Mouse (Mus musculus) regulatory T cell (primary cell): ENCODE results near the gene Plin1.

ENCODE experiments used
- in situ Hi-C: fragments of 300-600 bp; cut with MboI, MseI; formaldehyde crosslinking; loops from one replicate; pipeline ENCODE4 v1.15.1; 2025; ENCODE audit warnings: high pct_unique_total_duplicates

Gene Plin1

DNA sequence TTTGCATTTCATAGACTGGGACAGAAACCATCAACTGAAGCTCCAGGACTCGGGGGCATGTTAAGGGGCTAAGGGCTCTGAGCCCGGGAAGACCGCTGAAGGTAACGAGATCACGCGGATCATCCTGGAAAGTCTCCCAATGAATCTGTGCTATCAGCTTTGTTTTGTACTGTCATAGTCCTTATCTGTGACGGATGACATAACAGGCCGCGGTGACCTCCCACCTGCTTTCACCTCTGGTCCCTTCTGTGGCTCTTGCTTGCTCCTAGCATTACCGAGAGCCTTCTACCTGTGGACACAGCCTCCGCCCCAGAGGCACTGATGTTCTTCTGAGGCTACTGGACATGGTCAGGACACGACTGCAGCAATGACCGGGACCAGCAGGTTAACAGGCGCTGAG is 3.8 kb upstream of the Plin1 start:
- in situ Hi-C loops = no loop called here

DNA sequence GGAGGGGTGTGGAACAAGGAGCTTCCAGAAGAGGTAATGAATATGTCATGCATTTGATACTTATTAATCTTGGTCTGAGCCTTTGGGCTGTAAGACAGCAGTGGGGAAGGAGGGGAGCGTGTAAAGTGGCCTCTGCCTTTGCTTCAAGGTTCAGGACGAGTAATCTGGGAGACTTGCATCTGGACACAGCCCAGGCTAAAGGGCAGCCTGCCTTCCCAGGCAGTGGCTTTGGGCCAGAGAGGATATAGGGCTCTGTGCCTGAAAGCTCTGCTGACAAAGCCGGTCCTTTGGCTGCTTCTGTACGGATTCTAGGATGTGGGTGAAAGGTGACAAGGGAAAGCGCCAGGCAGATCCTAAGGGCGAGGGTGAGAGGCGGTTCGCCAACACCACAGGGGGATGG is 1.9 kb upstream of the Plin1 start:
- in situ Hi-C loops = no loop called here

DNA sequence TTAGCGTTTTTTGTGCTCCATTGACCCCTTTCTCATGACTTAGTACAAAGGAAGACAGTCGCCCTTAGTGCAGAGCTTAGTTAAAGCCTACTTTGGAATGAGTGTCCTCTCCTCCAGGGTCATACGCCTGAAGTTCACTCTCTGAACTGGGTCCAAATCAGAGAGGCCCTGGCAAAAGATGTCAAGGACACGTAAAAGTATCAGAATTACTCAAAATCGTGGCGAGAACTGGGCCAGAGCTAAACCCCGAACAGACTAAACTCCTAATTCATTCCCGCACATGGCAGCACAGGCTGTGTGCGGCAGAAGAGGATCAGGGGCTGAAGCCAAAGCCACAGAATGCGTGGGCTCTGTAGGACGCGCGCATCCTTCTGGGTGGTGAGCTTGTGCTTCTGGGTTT is 1.3 kb downstream of the Plin1 start:
- in situ Hi-C loops = no loop called here

DNA sequence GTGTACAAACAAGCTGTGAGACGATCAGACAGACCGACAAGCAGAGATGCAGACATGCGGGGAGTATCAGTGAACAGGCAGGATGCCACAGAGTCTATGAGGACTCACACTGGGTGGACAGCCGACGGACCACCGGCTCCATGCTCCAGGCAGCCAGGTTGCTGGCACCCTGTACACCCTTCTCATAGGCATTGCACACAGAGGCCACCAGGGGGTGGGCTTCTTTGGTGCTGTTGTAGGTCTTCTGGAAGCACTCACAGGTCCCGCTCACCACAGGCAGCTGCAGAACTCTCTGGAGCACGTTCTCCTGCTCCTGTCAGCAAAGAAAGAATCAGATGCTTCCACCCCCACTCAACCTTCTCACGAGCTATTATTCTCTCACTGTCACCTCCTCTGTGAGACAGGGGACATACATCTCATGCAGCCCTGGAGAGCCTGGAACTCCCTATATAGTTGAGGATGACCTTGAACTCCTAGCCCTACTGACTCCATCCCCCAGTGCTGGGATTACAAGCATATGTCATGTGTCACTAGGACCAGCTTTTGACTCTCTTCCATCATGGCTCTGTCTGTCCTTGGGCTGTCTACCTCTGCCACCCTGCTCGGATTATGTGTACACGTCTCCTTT is 2.8 kb downstream of the Plin1 start:
- in situ Hi-C loops = no loop called here

DNA sequence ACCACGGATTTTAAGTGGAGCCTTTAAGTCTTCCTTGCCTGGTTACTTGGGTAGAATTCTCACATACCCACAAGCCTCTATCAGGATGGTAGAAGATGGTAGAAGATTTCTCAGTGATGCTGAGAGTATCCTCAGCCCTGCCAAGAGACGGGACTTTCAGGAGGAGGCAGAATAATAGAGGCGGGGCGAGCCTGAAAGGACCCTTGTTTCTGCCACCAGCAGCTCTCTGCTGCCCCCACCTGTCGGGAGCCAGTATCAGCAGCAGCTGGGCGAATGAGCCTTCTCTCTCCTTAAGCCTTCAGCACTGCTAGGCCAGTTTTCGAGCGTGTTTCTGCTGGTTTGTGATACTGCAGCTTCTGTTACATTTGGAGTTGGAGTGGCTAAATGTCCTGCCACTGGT is 3.5 kb downstream of the Plin1 start:
- in situ Hi-C loops = no loop called here

DNA sequence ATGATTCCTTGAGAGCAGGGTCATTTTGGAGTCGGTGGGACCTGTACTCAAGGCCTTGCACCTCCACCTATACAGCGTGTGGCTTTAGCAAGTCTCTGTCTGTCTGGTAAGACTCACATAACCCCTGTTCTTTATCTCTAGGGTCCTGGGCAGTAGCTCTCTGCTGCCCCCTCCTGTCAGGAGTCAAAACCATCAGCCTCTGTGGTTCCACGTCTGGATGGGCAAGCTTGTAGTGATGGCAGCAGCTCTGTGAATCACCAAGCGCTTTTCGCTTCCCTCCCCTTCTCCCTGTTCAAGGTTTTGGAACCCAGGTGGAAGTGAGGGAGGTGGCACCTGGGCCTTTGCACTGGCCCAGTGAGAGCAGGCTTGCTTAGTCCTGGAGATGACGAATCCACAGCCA is 4.5 kb downstream of the Plin1 start:
- in situ Hi-C loops = no loop called here

DNA sequence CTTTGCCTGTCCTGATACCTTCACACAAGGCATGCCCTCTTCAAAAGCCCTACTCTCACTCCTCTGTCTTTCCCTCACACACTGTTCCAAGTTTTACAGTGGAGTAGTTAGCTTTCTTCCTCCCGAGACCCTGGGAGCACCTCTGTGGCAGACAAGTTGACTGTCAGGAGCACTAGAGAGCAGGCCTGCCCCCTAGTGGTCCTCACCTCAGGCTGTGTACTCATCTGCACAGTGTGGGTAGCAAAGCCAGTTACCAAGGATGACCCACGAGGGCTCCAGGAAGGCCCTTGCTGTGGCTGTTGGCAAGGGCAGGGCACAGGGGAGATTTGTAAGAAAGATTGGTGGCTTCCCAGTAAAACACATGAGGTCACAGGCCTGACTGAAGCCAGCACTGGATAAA is 5.6 kb downstream of the Plin1 start:
- in situ Hi-C loops = no loop called here

DNA sequence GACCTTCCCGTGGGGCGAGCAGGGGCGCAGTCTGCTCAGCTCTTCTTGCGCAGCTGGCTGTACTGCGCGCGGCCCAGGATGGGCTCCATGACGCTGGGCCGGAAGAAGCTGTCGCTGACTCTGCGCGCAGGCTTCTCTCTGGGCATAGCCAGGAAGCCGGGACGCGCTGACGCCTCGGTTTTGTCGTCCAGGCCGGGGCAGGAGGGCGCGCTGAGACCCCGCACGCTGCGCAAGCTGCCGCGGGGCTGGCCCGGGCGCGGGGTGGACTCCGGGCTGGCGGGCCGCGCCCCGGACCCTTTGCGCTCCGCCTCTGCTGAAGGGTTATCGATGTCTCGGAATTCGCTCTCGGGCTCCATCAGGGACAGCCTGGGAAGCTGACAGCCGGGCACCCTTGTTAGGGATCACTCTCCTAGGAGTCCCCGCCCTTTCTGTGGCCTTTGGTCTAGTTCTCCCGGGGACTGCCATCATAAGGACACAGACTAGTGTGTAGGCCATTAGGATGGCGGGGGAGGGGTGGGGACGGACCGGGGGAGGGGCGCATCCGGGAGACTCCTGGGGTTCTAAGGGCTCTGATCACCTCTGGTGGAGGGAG is 11.2 kb downstream of the Plin1 start:
- in situ Hi-C loops = no loop called here

DNA sequence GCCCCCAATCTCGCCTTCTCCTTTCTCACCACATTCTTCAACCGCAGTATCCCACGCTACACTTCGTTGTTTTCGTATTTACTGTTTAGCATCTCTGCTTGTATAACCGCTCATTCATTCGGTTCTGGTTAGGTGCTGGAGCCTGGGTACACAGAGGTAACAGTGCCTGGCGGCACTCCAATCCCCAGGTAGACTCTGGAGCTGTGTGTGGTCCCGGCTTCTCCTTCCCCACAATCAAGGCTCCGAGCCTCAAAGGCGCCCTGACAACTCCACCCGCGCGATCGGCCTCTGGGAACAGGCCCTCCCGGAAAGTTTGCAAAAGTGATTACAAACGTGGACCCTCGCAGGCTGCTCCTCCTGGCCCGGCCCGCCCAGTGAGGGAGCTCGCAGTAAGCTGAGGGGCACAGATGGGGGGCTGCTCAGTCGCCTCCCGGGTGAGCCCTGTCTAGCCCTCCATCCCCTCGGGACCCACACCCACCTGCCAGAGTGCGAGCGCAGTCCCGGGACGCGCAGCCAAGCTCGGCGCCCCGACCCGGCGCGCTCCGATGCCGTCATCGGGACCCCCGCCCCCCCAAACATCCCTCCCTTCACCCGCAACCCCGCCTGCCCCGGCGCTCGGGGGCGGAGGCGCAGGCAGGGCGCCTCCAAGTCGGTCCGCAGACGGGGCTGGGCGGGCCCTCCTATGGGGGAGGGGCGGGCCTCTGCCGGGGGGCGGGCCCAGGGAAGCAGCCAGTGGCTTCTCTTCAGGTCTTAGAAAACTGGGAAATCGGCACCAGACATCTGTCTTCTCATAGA is 17.3 kb downstream of the Plin1 start, which contains the start of gene Kif7:
Gene Kif7 (minus strand): TSS at position 534 of the 795 bp plus-strand sequence.
- in situ Hi-C loops = no loop called here

DNA sequence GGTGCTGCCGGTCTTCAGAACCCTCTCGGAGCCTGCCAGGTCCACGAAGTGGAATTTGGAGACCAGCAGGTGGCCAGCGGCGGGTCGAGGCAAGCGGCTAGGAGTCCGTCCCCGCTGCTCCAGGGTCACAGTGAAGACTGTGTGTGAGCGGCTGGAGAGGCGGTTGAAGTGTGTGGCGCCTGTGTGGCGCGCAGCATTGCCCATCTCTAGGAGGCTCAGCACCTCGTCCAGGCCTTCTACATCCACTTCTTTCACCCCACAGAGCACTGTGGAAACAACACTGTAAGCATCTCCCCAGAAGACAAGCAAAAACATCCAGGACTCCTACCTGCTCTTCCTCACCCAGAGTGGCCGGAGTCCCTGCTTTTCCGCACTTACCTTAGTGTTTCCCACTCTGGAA is 21.9 kb downstream of the Plin1 start:
- in situ Hi-C loops = no loop called here

DNA sequence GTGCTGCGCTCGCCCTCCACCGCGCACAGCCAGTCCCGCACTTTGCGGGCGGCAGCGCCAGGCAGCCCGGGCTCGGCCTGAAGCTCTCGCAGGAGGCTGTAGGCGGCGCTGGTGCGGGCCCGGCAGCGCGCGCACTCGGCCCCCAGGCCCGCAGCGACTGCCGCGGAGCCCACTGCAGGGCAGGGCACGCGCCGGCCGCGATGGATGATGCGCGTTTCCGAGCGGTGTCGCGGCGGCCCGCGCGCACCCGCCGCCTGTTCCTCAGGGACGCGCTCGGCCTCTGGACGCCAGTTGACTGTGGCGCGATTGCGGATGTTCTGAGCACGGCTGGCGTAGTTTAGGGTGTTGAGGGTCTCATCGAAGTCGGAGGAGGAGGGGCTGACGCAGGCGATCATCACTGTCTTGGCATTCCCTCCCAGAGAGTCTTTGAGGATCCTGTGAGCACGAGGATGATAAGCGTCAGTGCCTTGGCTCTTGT is 22.5 kb downstream of the Plin1 start:
- in situ Hi-C loops = no loop called here

DNA sequence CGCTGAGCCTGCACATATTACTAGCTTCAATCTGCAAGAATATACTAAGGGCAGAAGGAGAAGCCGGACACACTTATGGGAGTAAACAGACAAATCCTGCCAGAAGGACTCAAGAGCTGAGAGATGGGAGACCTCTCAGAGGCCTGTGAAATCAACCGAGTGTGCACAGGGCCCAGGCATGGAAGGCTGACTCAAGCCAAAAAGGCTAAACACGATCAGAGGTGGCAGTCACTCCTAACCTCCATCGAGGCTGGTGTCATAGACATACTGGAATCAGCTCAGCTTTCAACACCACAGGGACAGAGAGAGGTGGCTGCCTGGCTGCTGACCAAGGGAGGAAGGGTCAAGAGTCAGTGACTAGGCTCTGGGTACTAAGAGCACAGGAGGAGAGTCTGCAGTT is 27.5 kb downstream of the Plin1 start:
- in situ Hi-C loops = no loop called here

DNA sequence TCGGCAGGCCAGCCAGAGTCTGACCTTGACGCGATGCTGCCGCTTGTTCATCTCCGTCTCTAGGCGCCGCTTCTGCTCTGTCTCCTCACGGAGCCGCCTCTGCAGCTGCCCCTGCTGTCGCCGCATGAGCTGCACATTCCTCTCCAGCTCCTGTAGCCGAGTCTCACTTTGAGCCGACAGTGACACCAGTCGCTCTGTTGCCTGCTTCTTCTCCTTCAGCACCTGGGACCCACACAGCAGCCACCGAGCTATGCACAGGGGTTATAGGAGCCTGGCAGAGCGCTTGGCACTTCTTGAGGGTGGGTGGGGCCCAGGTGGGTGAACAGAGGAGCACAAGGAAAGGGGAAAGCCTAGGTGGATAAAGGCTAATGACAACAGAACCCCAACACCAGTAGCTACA is 29.9 kb downstream of the Plin1 start:
- in situ Hi-C loops = no loop called here

DNA sequence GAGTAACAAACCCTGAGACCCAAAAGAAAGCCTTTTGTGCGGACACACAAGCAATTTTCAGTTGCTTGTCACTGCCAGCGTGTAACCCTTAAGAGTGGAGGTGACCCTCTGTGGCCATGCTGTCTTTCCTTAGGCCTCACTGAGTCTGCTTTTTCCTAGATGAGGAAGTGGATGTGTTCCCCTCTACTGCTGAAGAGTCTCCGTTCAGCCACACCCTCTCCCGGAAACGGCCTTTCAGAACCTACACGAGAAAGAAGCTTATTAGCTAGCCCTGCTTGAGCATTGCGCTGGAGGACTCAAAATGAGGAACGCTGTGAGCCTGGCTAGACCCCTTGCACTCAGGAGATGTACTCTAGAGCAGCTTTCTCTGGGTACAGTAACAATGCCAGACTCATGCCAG is 36.2 kb downstream of the Plin1 start:
- in situ Hi-C loops = loop anchor here (25.0 kb wide), 2 partner anchors 816 to 1091 kb away; no protein-coding TSS in a partner anchor

DNA sequence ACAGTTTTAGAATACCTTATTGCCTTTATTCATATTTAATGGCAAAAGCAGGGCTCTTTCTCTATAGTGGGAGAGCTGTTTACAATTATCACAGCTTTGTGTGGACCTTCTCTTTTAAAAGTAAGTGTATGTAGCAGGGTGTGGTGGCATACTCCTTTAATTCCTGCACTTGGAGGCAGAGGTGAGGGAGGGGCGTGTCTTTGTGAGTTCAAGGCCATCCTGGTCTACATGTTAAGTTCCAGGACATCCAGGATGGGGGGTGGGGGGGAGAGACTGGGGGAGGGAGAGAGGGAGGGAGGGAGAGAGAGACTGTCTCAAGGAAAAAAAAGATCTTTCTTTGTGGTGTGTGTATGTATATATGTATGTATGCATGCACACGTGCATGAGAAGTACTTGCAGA is 52.5 kb downstream of the Plin1 start:
- in situ Hi-C loops = loop anchor here (25.0 kb wide), 2 partner anchors 832 to 1107 kb away; no protein-coding TSS in a partner anchor

DNA sequence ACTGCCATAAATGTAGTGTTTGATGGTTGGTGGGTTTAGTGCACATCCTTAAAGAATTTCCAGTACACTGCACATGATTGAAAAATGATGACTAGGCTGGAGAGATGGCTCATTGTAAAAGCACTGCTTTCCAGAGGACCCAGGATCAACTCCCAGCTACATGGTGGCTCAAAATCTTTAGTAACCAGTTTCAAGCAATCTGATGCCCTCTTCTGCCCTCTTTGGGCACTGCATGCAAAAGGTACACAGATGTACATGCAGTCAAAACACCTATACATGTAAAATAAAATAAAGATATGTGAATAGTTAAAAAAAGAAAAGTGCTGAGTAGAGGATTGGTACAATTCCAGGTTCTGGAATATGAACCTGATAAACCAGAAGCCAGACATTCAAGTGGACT is 53.5 kb downstream of the Plin1 start:
- in situ Hi-C loops = loop anchor here (25.0 kb wide), 2 partner anchors 833 to 1108 kb away; no protein-coding TSS in a partner anchor

DNA sequence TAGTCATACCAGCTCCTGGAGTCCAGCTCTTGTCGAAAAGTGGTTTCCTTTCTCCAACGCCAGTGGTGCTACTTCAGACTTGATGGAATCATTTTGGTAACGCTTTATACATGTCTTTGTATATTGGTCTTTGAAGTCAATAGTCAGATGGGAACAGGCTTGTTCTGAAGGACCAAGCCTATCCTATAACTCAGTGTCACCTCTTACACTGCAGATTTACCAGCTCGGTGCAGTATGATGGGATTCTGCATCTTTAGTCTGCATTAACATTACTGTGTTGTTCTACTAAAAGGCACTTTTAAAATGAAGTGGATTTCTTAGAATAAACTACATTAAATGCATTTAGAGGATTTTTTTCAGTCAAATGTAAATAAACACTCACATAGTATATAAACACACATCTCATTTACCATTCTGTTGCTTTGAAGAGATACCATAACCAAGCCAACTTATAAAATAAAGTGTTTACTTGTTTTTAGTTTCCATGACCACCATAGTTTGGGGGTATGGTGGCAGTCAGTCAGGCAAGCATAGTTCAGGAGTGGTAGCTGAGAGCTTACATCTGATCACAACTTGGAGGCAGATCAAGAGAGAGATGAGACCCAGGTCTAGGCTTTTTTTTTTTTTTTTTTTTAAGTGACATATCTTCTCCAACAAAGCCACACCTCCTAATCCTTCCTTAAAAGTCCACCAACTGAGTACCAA is 61.7 kb downstream of the Plin1 start:
- in situ Hi-C loops = no loop called here
